Mouse (Mus musculus) frontal cortex, adult 2 months (tissue): Measurements from ENCODE around the gene Hdac4. TPM values are rescaled to one million over a fixed set of nuclear protein-coding genes. Genes with fewer than 3 reads are reported as not detected.

ENCODE experiments used
- DNase-seq, 2 experiments: peaks; one replicate each; pipeline ENCODE4 v3.0.0; 2022; ENCODE audit warnings: low spot score in 1 of 2; ENCODE audit errors: extremely low spot score in 1 of 2
- polyA plus RNA-seq: library from polyadenylated mRNA; depleted of rRNA; stranded (reverse); fragments of >200 nt; gene quantifications from 2 replicates; pipeline ENCODE4 v1.2.3, GENCODE M21; 2012

Hdac4 gene
- polyA plus RNA-seq, 1 experiment: 38.8 TPM

GRCm38 (mm10) chr1:91991597-91991996 is 203.9 kb downstream of the Hdac4 start:
- DNase-seq: no peak

DNA sequence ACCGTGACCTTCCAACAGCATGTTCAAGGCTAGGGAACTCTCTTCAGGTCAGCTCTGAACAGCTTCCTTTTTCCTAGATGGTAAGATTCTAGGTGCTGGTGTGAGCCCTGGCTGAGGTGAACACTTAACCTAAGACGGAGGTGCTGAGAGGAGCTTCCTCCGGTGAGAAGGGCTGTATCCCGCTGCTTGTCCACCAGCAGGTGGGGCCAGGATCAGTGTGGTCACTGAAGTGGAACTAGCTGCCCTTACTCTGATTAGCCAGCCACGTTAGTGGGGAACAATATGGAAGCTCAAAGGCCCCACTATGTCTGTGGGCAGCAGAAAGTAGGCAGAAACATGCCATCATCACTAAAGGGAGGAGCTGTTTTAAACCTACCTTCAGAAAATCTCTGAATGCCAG is 204.6 kb downstream of the Hdac4 start:
- DNase-seq: no peak

DNA sequence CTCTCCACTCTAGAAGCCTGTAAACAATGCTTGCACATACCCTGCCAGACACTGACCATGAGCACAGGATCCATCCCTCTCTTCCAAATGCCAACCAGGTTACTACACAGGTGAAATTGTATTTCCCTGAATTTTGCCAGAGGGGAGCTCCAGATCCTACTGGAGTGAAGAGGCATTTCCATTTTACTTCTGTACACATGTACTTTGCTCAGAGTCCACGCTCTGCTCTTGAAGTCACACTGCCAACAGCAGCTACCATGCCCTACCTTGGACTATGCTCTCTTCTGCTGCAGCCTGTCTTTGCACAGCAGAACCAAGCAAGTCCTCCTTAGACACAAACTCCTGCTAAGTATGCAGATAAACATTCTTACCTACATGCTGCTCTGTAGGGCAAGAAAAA is 206.6 kb downstream of the Hdac4 start:
- DNase-seq: no peak

- peak in 1 of 2 experiments; percentile 72 for DNase-seq
Observed at GRCm38 (mm10) chr1:91987431-91987830, 208.1 kb downstream of the Hdac4 start.

- no peak for DNase-seq
Observed at GRCm38 (mm10) chr1:91985783-91986182, 209.7 kb downstream of the Hdac4 start.

DNA sequence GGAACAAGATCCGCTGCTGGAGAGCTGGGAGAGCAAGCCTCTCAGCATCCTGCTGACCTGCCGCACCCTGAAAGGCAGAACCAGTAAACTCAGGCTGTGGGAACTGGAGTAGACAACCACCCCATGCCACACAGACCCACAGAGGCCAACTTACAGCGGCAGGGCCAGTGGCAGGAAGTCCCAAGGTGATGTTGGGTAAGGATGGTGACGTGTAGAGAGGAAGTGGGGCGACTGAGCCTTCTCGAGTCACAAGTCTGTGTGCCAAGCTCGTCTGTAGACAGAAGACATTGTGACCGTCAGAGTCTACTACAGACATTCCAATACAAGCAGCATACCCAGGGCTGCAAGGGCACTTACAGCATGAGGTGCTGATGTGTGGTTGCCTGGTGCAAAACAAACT is 211.0 kb downstream of the Hdac4 start:
- DNase-seq: no peak

DNA sequence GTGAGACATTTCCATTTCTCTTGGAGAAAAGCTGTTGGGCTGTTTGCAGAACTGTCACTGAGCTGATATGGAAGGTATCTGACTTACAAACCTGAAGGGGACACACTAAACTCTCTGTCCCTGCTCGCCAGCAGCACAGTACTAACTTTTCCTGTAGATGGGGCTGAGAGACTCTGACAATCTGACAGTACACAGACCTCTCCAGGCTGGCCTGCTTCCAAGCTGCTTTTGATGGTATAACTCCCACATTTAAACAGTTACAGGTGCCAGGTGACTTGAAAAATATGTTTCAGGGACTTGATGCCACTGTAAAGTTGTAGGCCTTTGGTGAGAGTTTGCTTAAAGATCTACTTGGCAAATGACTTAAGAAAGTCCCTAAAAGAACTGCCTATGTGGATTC is 214.1 kb downstream of the Hdac4 start:
- peak in 1 of 2 experiments; percentile 30 for DNase-seq

- DNase-seq: no peak
Observed at GRCm38 (mm10) chr1:91978443-91978842, 217.1 kb downstream of the Hdac4 start.

GRCm38 (mm10) chr1:91968710-91969379 is 226.7 kb downstream of the Hdac4 start:
- DNase-seq: peak in 1 of 2 experiments; percentile 80

DNA sequence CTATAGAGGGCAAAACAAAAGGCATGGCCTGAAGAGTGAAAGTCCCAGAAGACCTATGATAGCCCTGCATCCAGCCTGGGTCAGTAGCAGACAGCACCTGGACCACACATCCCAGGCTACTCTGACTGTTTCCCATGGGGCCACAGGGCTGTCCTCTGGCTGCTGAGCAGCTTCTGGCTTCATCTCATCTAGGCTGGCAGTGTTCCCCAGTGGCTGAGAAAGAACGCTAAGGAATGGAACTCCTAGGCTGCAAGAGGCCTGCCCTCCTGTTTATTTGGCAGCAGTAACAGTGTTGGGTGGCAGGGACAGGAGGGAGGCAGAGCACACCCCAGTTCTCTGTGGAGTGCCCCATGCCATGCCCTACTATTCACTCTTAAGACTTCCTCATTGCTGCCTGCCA is 228.5 kb downstream of the Hdac4 start:
- peak in 1 of 2 experiments; percentile 36 for DNase-seq

DNA sequence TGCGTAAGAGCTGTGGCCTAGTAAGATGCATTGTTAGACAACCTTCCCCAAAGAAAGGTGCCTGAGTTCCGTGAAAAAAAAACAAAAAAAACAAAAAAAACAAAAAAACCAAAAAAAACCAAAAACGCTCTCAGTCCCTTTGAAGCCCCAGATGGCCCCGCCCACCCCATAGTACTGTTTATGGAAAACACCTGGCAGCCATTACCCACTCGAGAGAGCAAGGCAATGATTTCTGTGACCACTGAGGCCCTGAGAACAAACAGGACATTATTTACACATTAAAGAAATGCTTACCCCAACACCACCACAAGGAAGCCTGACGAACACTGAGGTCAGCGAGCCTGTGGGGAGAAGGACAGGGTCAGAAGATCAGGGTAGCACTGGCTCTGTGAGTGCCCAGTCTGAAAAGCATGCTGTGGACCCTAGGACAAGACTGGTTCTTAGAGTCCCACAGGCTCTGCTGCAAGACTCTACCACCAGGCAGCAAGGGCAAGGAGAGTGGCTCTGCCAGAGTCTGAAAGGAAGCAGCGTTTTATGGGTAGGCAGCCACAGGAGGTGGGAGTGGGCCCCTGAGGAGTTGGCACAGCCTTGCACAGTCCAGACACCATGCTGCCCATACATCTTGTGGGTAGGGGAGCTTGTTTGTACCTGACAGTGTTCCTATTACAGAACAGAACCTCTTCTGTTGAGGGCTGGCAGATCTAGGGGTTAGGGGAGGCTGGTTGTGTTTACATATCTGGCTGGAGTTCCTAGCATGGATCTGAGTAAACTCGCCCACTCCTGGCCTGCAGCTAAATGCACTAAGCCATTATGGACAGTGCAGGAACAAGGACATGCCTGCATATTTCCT is 230.8 kb downstream of the Hdac4 start:
- no peak for DNase-seq

DNA sequence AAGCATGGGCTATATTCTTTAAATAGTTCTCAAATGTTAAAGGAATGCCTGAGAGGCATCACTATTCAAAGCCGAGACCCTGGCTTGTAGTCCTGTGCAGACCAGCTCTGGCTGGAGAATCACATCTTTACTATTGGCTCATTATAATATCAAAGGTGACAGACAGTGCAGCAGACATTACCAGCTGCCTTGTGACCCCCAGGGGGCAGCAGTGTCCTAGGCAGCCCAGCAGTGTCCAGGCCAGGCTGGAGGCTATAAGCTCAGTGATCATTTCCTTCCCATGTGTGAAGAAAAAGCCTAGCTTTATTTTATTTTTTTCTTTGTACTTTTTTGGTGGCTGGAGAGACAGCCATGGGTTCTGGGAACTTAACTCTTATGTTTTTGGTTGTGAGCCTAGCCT is 233.2 kb downstream of the Hdac4 start:
- peak in 1 of 2 experiments; percentile 42 for DNase-seq

DNA sequence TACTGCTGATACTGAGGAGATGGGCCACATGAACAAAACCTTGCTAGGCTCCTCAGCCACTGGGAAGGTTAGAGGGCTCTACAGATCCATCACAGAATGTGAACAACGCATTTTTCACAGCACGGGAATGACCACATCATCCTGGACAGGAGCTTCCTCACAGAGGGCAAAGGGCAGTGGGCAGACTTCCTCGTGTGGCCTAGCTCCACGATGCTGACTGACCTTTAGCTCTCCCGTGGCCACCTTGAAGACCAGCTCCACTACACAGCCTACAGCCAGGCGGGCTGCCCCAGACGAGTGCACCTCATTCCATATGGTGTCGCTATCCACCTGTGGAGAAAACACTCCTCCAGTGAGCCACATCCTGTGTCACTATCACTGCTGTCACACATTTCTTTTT is 234.3 kb downstream of the Hdac4 start:
- DNase-seq: no peak

DNA sequence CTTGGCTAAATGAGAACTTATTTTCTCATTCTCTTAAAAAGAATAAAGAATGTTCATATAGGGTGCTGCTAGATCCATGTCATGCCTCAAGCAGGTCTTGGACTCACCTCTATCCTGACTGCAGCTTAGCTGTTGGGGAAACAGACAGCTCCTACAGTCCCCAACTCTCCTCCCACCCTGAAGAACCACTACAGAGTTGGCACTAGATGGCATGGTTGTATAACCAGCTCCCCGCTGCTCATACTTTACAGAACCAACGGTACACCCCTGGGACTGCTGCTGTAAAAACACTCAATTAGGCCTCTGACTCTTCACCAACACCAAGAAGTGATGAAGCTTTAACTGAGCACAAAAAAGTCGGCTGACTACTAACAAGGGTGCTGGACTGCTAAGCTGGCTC is 235.6 kb downstream of the Hdac4 start:
- DNase-seq: peak in 1 of 2 experiments; percentile 43

GRCm38 (mm10) chr1:91959044-91959443 is 236.5 kb downstream of the Hdac4 start:
- DNase-seq: no peak

DNA sequence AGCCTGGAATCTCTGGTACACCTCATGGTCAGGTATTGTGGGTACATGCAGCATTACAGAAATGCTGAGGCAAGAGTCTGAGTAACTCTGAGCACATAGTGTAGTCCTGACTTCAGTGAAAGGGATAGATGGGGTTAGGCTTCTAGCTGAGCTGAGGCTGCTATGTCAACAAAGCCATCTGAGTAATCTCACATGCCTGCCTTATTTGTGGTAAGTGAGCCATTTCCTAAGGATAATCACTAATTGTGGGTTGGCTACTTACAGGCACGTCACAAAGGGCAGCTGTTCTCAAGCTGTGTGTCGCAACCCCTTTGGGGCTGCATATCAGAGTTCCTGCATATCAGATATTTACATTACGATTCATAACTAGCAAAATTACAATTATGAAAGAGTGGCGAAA is 239.3 kb downstream of the Hdac4 start:
- no peak for DNase-seq

DNA sequence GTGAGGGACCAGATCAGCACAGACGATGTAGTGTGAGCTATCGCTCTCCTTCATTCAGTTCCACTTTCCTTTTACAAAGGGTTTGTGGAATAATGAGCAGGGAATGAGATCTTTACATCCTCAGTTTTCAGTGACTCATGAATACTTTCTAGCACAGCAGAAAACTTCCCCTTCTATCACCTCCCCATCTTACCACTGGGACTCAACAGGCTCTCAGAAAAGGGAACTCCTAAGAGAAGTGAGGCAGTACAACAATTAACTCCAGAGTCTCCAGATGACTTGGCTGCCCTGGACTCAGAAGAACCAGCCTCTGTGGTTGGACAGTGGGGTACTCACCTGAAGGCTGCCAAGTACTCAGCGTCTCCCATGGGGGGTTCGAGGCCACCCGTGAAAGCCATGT is 240.5 kb downstream of the Hdac4 start:
- DNase-seq: no peak

DNA sequence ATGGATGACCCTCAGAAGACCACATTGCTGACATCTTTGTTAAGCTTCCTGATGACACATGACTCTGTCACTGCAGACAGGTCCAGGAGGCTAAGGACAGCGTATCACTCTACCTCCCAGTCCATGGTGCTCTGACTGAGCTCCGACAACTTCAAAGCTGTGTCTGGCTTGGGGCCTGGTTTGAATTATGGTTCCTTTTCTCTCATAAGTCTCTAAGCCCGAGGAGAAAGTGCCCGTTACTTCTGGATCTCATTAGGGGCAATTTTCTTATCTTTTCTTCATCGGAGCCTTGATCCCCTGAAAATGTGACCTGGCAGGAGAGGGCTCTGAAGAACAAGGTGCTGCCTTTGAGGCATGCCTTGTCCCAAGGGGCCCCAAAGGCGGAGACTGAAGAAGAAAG is 242.6 kb downstream of the Hdac4 start:
- no peak for DNase-seq

GRCm38 (mm10) chr1:91947441-91947840 is 248.1 kb downstream of the Hdac4 start:
- DNase-seq: no peak

GRCm38 (mm10) chr1:91942583-91942982 is 252.9 kb downstream of the Hdac4 start:
- DNase-seq: peak; percentile 72 to 81

GRCm38 (mm10) chr1:91942031-91942430 is 253.5 kb downstream of the Hdac4 start:
- peak in 1 of 2 experiments; percentile 54 for DNase-seq

GRCm38 (mm10) chr1:91941094-91941493 is 254.4 kb downstream of the Hdac4 start:
- DNase-seq: no peak
